Mouse (Mus musculus): ENCODE measurements around the gene Lgr5.

DNA sequence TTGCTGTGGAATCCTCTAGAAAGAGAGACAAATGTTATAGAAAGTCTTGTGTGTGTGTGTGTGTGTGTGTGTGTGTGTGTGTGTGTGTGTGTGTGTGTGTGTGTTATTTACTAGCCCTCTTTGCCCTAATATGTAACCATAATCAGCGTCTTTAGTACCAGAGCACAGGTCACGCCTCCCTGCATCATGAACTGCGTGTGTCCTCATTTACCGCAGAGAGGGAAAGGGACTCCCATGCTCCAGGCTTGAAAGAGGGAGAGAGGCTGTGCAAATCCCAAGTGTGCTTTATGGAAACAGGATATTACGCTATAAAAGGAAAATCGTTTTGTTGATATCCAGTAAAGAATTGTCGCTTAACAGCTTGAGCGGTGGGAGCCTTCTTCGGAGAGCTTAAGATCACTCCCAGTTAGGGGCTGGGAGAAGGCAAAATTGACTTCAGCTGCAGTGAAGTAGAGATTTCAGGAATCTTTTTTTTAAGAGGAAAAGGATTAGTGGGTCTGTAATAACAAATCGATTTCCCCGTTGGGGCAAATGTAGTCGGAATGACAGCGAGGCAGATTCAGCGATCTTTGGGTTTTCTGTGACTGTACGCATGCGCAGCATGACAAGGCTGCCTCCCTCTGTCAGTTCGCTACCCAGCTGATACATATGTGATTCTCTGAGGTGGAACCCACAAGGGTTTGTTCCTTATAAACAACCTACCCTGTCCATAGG, 116.8 kb downstream of the Lgr5 start:
- no peak for TF ChIP-seq CTCF (IDR thresholded peaks at IDR 0.05)
- TF ChIP-seq EP300 (IDR thresholded peaks at IDR 0.05), result no peak
